Mouse (Mus musculus) midbrain, postnatal 0 days (tissue): Measurements from ENCODE around the gene Eif2ak3. TPM values are rescaled to one million over a fixed set of nuclear protein-coding genes. Genes with fewer than 3 reads are reported as not detected.

Experiments
- ATAC-seq: fragments of 200-750 bp; cut with Nextera tagmentation; 2 replicates; pipeline ENCODE4 v1.8.0; 2017; ENCODE audit warnings: moderate number of reproducible peaks, mild to moderate bottlenecking, moderate TSS enrichment, moderate library complexity; ENCODE audit not compliant: low FRiP score
- DNase-seq: peaks from one replicate; pipeline ENCODE4 v3.0.0-alpha.2; 2015; ENCODE audit warnings: low spot score
- H3K27ac ChIP-seq: fragments of 300-500 bp; sonication (generic); 2 replicates; pipeline ENCODE4 v1.5.1; 2014; ENCODE audit warnings: low read depth, mild to moderate bottlenecking, low read length, mixed read lengths
- H3K27me3 ChIP-seq: fragments of 300-500 bp; sonication (generic); 2 replicates; pipeline ENCODE4 v1.6.1; 2014; ENCODE audit warnings: low read length, control low read depth, mixed read lengths; ENCODE audit not compliant: insufficient read depth
- H3K36me3 ChIP-seq: fragments of 300-500 bp; sonication (generic); 2 replicates; pipeline ENCODE4 v1.6.1; 2014; ENCODE audit warnings: low read length, control low read depth, mixed read lengths; ENCODE audit not compliant: insufficient read depth
- H3K4me1 ChIP-seq: fragments of 300-500 bp; sonication (generic); 2 replicates; pipeline ENCODE4 v1.6.1; 2014; ENCODE audit warnings: mild to moderate bottlenecking, control low read depth, antibody characterized with exemption, low read length, mixed read lengths; ENCODE audit not compliant: insufficient read depth
- H3K4me2 ChIP-seq: fragments of 300-500 bp; sonication (generic); 2 replicates; pipeline ENCODE4 v1.6.1; 2014; ENCODE audit warnings: low read depth, mild to moderate bottlenecking, low read length, mixed read lengths; ENCODE audit not compliant: poor library complexity, severe bottlenecking
- H3K4me3 ChIP-seq: fragments of 300-500 bp; sonication (generic); 2 replicates; pipeline ENCODE4 v1.5.1; 2014; ENCODE audit warnings: low read depth, mild to moderate bottlenecking, low read length, moderate library complexity
- H3K9ac ChIP-seq: fragments of 300-500 bp; sonication (generic); replicated peaks from 2 replicates; pipeline ENCODE4 v1.6.1; 2014; ENCODE audit warnings: mild to moderate bottlenecking, low read length, moderate library complexity, mixed read lengths; ENCODE audit not compliant: poor library complexity, severe bottlenecking
- H3K9me3 ChIP-seq: fragments of 300-500 bp; sonication (generic); 2 replicates; pipeline ENCODE4 v1.6.1; 2016; ENCODE audit warnings: low read length, control low read depth
- CTCF ChIP-seq: IDR thresholded peaks from 2 replicates; pipeline ENCODE4 v1.5.1; 2016; ENCODE audit warnings: antibody characterized with exemption, mild to moderate bottlenecking
- WGBS: fragments of 180-500 bp; shearing (Covaris S2); extraction: QIAGEN DNeasy Blood & Tissue Kit; methylation state at CpG from one replicate; pipeline ENCODE4 v1.1.7; 2014; 5-methylcytosine and 5-hydroxymethylcytosine counted together
- polyA plus RNA-seq: library from polyadenylated mRNA; unstranded; fragments of >200 nt; fragmentation: Nextera tagmentation; extraction: Ambion mirVana; gene quantifications from 2 replicates; pipeline ENCODE4 v1.2.1, GENCODE M21; 2015
- total RNA-seq: library from RNA; depleted of rRNA; stranded (reverse); fragments of >200 nt; gene quantifications from 2 replicates; pipeline ENCODE4 v1.2.3, GENCODE M21; 2014

The Eif2ak3 gene
- total and polyA plus RNA-seq, 2 experiments from 2014 or later, result 7.7 to 19.3 TPM

GRCm38 (mm10) chr6:70898166-70898565 lies 53.9 kb downstream of the Eif2ak3 start:
- WGBS, result 79% methylated on average over 6 of the region's 6 CpGs
- TF ChIP-seq CTCF, result peak; percentile 40
- no peak overlapping the region for H3K4me3 ChIP-seq

GRCm38 (mm10) chr6:70899594-70900003 lies 55.3 kb downstream of the Eif2ak3 start:
- 32% methylated on average over 8 of the region's 8 CpGs for WGBS
- no peak overlapping the region for H3K9ac ChIP-seq
- no peak overlapping the region for H3K27ac ChIP-seq
- H3K9me3 ChIP-seq, result no peaks in the 10 kb centered on the region
- ATAC-seq, result no peak
- H3K27me3 ChIP-seq, result no peaks in the 10 kb centered on the region
- no peak for DNase-seq
- no peak overlapping the region for H3K4me2 ChIP-seq
- no peaks in the 10 kb centered on the region for H3K4me1 ChIP-seq
- TF ChIP-seq CTCF, result no peak
- H3K4me3 ChIP-seq, result no peak overlapping the region
- H3K36me3 ChIP-seq, result peaks cover 40% of the 10 kb centered on the region

More at GRCm38 (mm10) chr6:70898166-70898565, 53.9 kb downstream of the Eif2ak3 start:
- ATAC-seq, result no peak
- Histone ChIP-seq H3K4me1 (no peaks in the 10 kb centered on the region), H3K9me3 (no peaks in the 10 kb centered on the region), H3K27me3 (no peaks in the 10 kb centered on the region), H3K9ac (no peak overlapping the region), H3K36me3 (peaks cover 36% of the 10 kb centered on the region), H3K4me2 (no peak overlapping the region), H3K27ac (no peak overlapping the region)
- DNase-seq, result no peak

- ATAC-seq, result no peak
- TF ChIP-seq CTCF, result no peak
- no peak overlapping the region for H3K4me3 ChIP-seq
- H3K4me1 ChIP-seq, result no peaks in the 10 kb centered on the region
- no peaks in the 10 kb centered on the region for H3K27me3 ChIP-seq
- 89% methylated on average over 5 of the region's 5 CpGs for WGBS
- H3K9me3 ChIP-seq, result no peaks in the 10 kb centered on the region
- no peak overlapping the region for H3K27ac ChIP-seq
- peaks cover 36% of the 10 kb centered on the region for H3K36me3 ChIP-seq
- H3K9ac ChIP-seq, result no peak overlapping the region
- H3K4me2 ChIP-seq, result no peak overlapping the region
- DNase-seq, result no peak
These were observed 59.4 kb downstream of the Eif2ak3 start for GRCm38 (mm10) chr6:70903689-70904088.

GRCm38 (mm10) chr6:70909572-70909971 lies 65.3 kb downstream of the Eif2ak3 start:
- 88% methylated on average over 7 of the region's 7 CpGs for WGBS
- no peaks in the 10 kb centered on the region for H3K9me3 ChIP-seq
- DNase-seq (no peak), ATAC-seq (no peak)
- no peak overlapping the region for H3K4me2 ChIP-seq
- peaks cover 10% of the 10 kb centered on the region; the same call in 1 of the 2 replicates for H3K36me3 ChIP-seq
- H3K4me3 ChIP-seq, result no peak overlapping the region
- TF ChIP-seq CTCF, result no peak
- no peak overlapping the region for H3K9ac ChIP-seq
- no peaks in the 10 kb centered on the region for H3K4me1 ChIP-seq
- H3K27me3 ChIP-seq, result no peaks in the 10 kb centered on the region
- no peak overlapping the region for H3K27ac ChIP-seq

- Histone ChIP-seq H3K4me1 (no peaks in the 10 kb centered on the region), H3K9ac (no peak overlapping the region), H3K4me3 (no peak overlapping the region), H3K27ac (no peak overlapping the region), H3K4me2 (no peak overlapping the region), H3K9me3 (no peaks in the 10 kb centered on the region), H3K36me3 (peaks cover 10% of the 10 kb centered on the region; the same call in 1 of the 2 replicates), H3K27me3 (no peaks in the 10 kb centered on the region)
- ATAC-seq (no peak), DNase-seq (no peak)
- no peak for TF ChIP-seq CTCF
- 77% methylated on average over 4 of the region's 4 CpGs for WGBS
These were observed 66.0 kb downstream of the Eif2ak3 start for GRCm38 (mm10) chr6:70910285-70910684.

- Histone ChIP-seq H3K9me3 (no peaks in the 10 kb centered on the region), H3K4me2 (peak overlapping the region; percentile 36), H3K4me3 (peak overlapping the region; percentile 20), H3K27ac (no peak overlapping the region), H3K9ac (0 out of 2 replicates have a peak overlapping the region, but pooled peaks have one; percentile 19), H3K4me1 (no peaks in the 10 kb centered on the region), H3K27me3 (no peaks in the 10 kb centered on the region), H3K36me3 (no peaks in the 10 kb centered on the region; the same call in 1 of the 2 replicates)
- 13% methylated on average over 20 of the region's 20 CpGs for WGBS
- no peak for TF ChIP-seq CTCF
- peak; percentile 55 for DNase-seq
- ATAC-seq, result peak; percentile 71
These were observed 67.5 kb downstream of the Eif2ak3 start for GRCm38 (mm10) chr6:70911668-70912395.
